Mouse (Mus musculus) C2C12 (cell line): ENCODE measurements at regions not wholly inside any gene's neighbourhood (a gene's known extent, or its start where the extent isn't known, plus 50 kb on each side); places are given as distances from the start of the nearest gene placed in this dataset.

Experiments
- CTCF ChIP-seq: IDR thresholded peaks from one replicate; pipeline ENCODE4 v1.5.1; 2011; ENCODE audit not compliant: control insufficient read depth, insufficient read depth, insufficient read length
- MYOG ChIP-seq: IDR thresholded peaks from one replicate; pipeline ENCODE4 v1.6.1; 2011; ENCODE audit not compliant: control insufficient read depth, insufficient read length; ENCODE audit errors: extremely low read depth

- TF ChIP-seq CTCF = no peak
- no peak for TF ChIP-seq MYOG
These were observed 73.3 kb upstream of the Irx6 start for GRCm38 (mm10) chr8:92600766-92601165.
